Mouse (Mus musculus) lung, embryonic 16.5 days (tissue): ENCODE results near the gene Yjefn3. TPM values are rescaled to one million over a fixed set of nuclear protein-coding genes. Genes with fewer than 3 reads are reported as not detected.

ENCODE experiments used
- ATAC-seq: fragments of 200-750 bp; cut with Nextera tagmentation; 2 replicates; pipeline ENCODE4 v1.8.0; 2017; ENCODE audit warnings: low read depth, mild to moderate bottlenecking, moderate library complexity
- H3K27ac ChIP-seq: fragments of 300-500 bp; sonication (generic); 2 replicates; pipeline ENCODE4 v1.5.1; 2014; ENCODE audit warnings: mild to moderate bottlenecking, control low read depth, low read length
- H3K27me3 ChIP-seq: fragments of 300-500 bp; sonication (generic); 2 replicates; pipeline ENCODE4 v1.6.1; 2014; ENCODE audit warnings: low read depth, low read length, mixed read lengths; ENCODE audit not compliant: control insufficient read depth, insufficient read depth
- H3K36me3 ChIP-seq: fragments of 300-500 bp; sonication (generic); 2 replicates; pipeline ENCODE4 v1.6.1; 2014; ENCODE audit warnings: low read length; ENCODE audit not compliant: control insufficient read depth, insufficient read depth
- H3K4me1 ChIP-seq: fragments of 300-500 bp; sonication (generic); replicated peaks from 2 replicates; pipeline ENCODE4 v1.6.1; 2014; ENCODE audit warnings: low read length, mixed read lengths; ENCODE audit not compliant: control insufficient read depth, insufficient read depth
- H3K4me2 ChIP-seq: fragments of 300-500 bp; sonication (generic); 2 replicates; pipeline ENCODE4 v1.6.1; 2014; ENCODE audit warnings: low read depth, low read length, control low read depth
- H3K4me3 ChIP-seq: fragments of 300-500 bp; sonication (generic); 2 replicates; pipeline ENCODE4 v1.5.1; 2014; ENCODE audit warnings: mild to moderate bottlenecking, low read length, control low read depth
- H3K9ac ChIP-seq: fragments of 300-500 bp; sonication (generic); 2 replicates; pipeline ENCODE4 v1.6.1; 2014; ENCODE audit warnings: low read length, control low read depth
- H3K9me3 ChIP-seq: fragments of 300-500 bp; sonication (generic); 2 replicates; pipeline ENCODE4 v1.6.1; 2016; ENCODE audit warnings: low read length; ENCODE audit not compliant: control insufficient read depth
- WGBS: fragments of 180-500 bp; shearing (Covaris S2); extraction: QIAGEN DNeasy Blood & Tissue Kit; methylation state at CpG from one replicate; pipeline ENCODE4 v1.1.7; 2014; 5-methylcytosine and 5-hydroxymethylcytosine counted together
- polyA plus RNA-seq: library from polyadenylated mRNA; unstranded; fragments of >200 nt; fragmentation: Nextera tagmentation; extraction: Ambion mirVana; gene quantifications from 2 replicates; pipeline ENCODE4 v1.2.1, GENCODE M21; 2015

Yjefn3 gene
- polyA plus RNA-seq, 1 experiment from 2014 or later: 4.1 TPM

- ATAC-seq: peak; percentile 27
- H3K9ac ChIP-seq: no peak within 1 kb of the TSS
Measured at GRCm38 (mm10) chr8:69887289-69888243, 14.9 kb downstream of the Yjefn3 start, which contains the start of gene Cilp2. Gene Cilp2, minus strand, starts transcription at chr8:69887687.

GRCm38 (mm10) chr8:69884141-69884540 is 18.4 kb downstream of the Yjefn3 start:
- Histone ChIP-seq H3K4me3 (no peak overlapping the region), H3K27ac (no peak overlapping the region), H3K4me1 (peaks cover 17% of the 10 kb centered on the region), H3K27me3 (peaks cover 99% of the 10 kb centered on the region), H3K9ac (no peak overlapping the region), H3K4me2 (no peak overlapping the region), H3K36me3 (no peaks in the 10 kb centered on the region), H3K9me3 (peaks cover 2% of the 10 kb centered on the region; the same call in 1 of the 2 replicates)
- 60% methylated on average over 13 of the region's 13 CpGs for WGBS
- ATAC-seq: no peak

More at GRCm38 (mm10) chr8:69887289-69888243, 14.9 kb downstream of the Yjefn3 start, which contains the start of gene Cilp2:
- peaks cover 82% of the 10 kb centered on the region for H3K27me3 ChIP-seq
- 1% methylated on average over 60 of the region's 60 CpGs for WGBS
- peaks cover 13% of the 10 kb centered on the region for H3K4me1 ChIP-seq
- H3K4me2 ChIP-seq: peak within 1 kb of the TSS; percentile 43
- H3K36me3 ChIP-seq: no peaks in the 10 kb centered on the region
- no peak within 1 kb of the TSS for H3K27ac ChIP-seq
- H3K4me3 ChIP-seq: peak within 1 kb of the TSS; percentile 34
- H3K9me3 ChIP-seq: no peaks in the 10 kb centered on the region

GRCm38 (mm10) chr8:69882833-69883600 is 19.5 kb downstream of the Yjefn3 start:
- Histone ChIP-seq H3K9ac (no peak overlapping the region), H3K4me2 (peak overlapping the region; percentile 65; the same call in 1 of the 2 replicates), H3K27me3 (peaks cover 94% of the 10 kb centered on the region), H3K36me3 (no peaks in the 10 kb centered on the region), H3K4me1 (peaks cover 8% of the 10 kb centered on the region), H3K4me3 (peak overlapping the region; percentile 44; the same call in 1 of the 2 replicates), H3K27ac (no peak overlapping the region), H3K9me3 (peaks cover 2% of the 10 kb centered on the region; the same call in 1 of the 2 replicates)
- ATAC-seq: no peak
- 6% methylated on average over 51 of the region's 52 CpGs for whole genome bisulfite sequencing

- peak; percentile 35 for ATAC-seq
- no peak overlapping the region for H3K27ac ChIP-seq
- peaks cover 4% of the 10 kb centered on the region; the same call in 1 of the 2 replicates for H3K4me1 ChIP-seq
- WGBS: 5% methylated on average over 90 of the region's 103 CpGs
- H3K27me3 ChIP-seq: peaks cover 85% of the 10 kb centered on the region
- peak overlapping the region; percentile 65 for H3K4me2 ChIP-seq
- H3K36me3 ChIP-seq: no peaks in the 10 kb centered on the region
- H3K9ac ChIP-seq: peak overlapping the region; percentile 32
- peaks cover 2% of the 10 kb centered on the region; the same call in 1 of the 2 replicates for H3K9me3 ChIP-seq
- H3K4me3 ChIP-seq: peak overlapping the region; percentile 44
Measured at GRCm38 (mm10) chr8:69882021-69882756, 20.3 kb downstream of the Yjefn3 start.

GRCm38 (mm10) chr8:69881261-69881865 is 21.1 kb downstream of the Yjefn3 start:
- ATAC-seq: no peak
- H3K27ac ChIP-seq: no peak overlapping the region
- 13% methylated on average over 79 of the region's 79 CpGs for WGBS
- peaks cover 3% of the 10 kb centered on the region; the same call in 1 of the 2 replicates for H3K4me1 ChIP-seq
- H3K36me3 ChIP-seq: no peaks in the 10 kb centered on the region
- H3K9me3 ChIP-seq: peaks cover 2% of the 10 kb centered on the region; the same call in 1 of the 2 replicates
- peak overlapping the region; percentile 65 for H3K4me2 ChIP-seq
- H3K4me3 ChIP-seq: peak overlapping the region; percentile 44
- no peak overlapping the region for H3K9ac ChIP-seq
- peaks cover 80% of the 10 kb centered on the region for H3K27me3 ChIP-seq

- H3K9me3 ChIP-seq: peaks cover 2% of the 10 kb centered on the region; the same call in 1 of the 2 replicates
- no peak for ATAC-seq
- no peak overlapping the region for H3K27ac ChIP-seq
- H3K27me3 ChIP-seq: peaks cover 75% of the 10 kb centered on the region
- H3K4me1 ChIP-seq: peaks cover 3% of the 10 kb centered on the region; the same call in 1 of the 2 replicates
- no peaks in the 10 kb centered on the region for H3K36me3 ChIP-seq
- 8% methylated on average over 37 of the region's 37 CpGs for WGBS
- H3K4me3 ChIP-seq: peak overlapping the region; percentile 44
- H3K4me2 ChIP-seq: peak overlapping the region; percentile 10; the same call in 1 of the 2 replicates
- no peak overlapping the region for H3K9ac ChIP-seq
Measured at GRCm38 (mm10) chr8:69880841-69881240, 21.7 kb downstream of the Yjefn3 start.

- no peaks in the 10 kb centered on the region for H3K36me3 ChIP-seq
- H3K4me3 ChIP-seq: no peak overlapping the region
- H3K27me3 ChIP-seq: peaks cover 65% of the 10 kb centered on the region
- ATAC-seq: no peak
- H3K4me2 ChIP-seq: no peak overlapping the region
- H3K4me1 ChIP-seq: peaks cover 3% of the 10 kb centered on the region; the same call in 1 of the 2 replicates
- WGBS: 60% methylated on average over 8 of the region's 8 CpGs
- H3K9me3 ChIP-seq: peaks cover 2% of the 10 kb centered on the region; the same call in 1 of the 2 replicates
- no peak overlapping the region for H3K27ac ChIP-seq
- no peak overlapping the region for H3K9ac ChIP-seq
Measured at GRCm38 (mm10) chr8:69879678-69880077, 22.8 kb downstream of the Yjefn3 start.

GRCm38 (mm10) chr8:69877992-69878391 is 24.5 kb downstream of the Yjefn3 start:
- ATAC-seq: no peak
- Histone ChIP-seq H3K27me3 (peaks cover 51% of the 10 kb centered on the region), H3K9ac (no peak overlapping the region), H3K4me2 (no peak overlapping the region), H3K9me3 (peaks cover 2% of the 10 kb centered on the region; the same call in 1 of the 2 replicates), H3K27ac (no peak overlapping the region), H3K4me3 (no peak overlapping the region), H3K36me3 (no peaks in the 10 kb centered on the region), H3K4me1 (peaks cover 3% of the 10 kb centered on the region; the same call in 1 of the 2 replicates)
- 58% methylated on average over 3 of the region's 3 CpGs for WGBS
